Mouse (Mus musculus) small intestine, adult 2 months (tissue): ENCODE data around the gene Tbc1d10a.

Experiments
- CTCF ChIP-seq: fragments of 200-500 bp; IDR thresholded peaks from 2 replicates; pipeline ENCODE4 v1.5.1; 2012; ENCODE audit warnings: low read depth, mild to moderate bottlenecking, control low read depth, inconsistent platforms, low read length, moderate library complexity, mixed read lengths; ENCODE audit not compliant: insufficient replicate concordance, insufficient read length; ENCODE audit errors: extremely low read depth
- POLR2A ChIP-seq: fragments of 200-500 bp; IDR thresholded peaks from 2 replicates; pipeline ENCODE4 v1.6.1; 2012; ENCODE audit warnings: low read depth, mild to moderate bottlenecking, control low read depth, inconsistent platforms, low read length, moderate library complexity

GRCm38 (mm10) chr11:4229841-4230240 is 43.3 kb downstream of the Tbc1d10a start:
- TF ChIP-seq CTCF (no peak), POLR2A (no peak)
